ENCODE assay signal across 14 mouse cellular contexts in the genomic region with DNA sequence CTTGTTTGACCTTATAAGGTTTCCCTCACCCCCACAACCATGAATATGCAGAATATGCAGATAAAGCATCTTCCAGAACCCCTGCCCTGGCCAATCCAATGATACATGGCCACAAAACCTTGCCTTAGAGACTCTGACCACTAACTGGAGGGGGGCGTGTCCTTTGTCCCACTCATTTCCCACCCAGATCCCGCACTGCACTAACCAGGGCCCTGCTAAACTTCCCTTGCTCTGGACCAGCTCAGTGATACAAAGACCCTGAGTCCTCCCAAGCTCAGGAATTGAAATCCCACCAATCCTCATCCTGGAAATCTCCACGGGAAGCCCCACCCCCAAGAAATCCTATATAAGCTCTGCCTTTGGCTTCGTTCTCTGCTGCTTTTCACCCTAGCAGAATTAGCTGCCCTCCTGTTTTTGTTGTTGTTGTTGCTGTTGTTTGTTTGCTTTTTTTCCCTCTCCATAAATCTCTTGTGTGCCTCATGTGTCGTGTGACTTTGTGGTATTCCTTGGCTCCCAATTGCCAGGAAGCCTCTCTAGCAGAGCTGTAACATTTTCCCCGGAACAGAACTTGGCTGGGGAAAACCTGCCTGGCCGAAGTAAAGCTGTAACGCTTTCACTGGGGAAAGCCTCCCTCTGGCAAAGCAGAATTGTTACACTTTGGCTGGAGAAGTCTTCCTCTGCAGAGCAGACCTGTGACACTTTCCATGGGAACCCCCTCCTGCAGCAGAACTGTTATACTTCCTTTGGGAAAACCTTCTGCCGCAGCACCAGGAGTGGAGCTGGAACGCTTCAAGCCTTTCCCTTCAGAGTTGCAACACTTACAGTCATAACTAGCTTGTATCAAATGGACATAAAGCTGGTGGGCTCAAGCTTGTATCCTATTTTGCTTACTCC. TPM values are rescaled to one million over a fixed set of nuclear protein-coding genes. Genes with fewer than 3 reads are reported as not detected.
A peak's percentile ranks its signal among the peaks of the same experiment; 100 is the strongest.
DNase-seq lines count a peak whose midpoint lies in the region; ATAC-seq and TF ChIP-seq lines count a peak whose summit lies in the region.
"Had no signal": no experiment of that assay in that cellular context is flagged by ENCODE, and none has a peak within 500 bp of the region (broad histone marks: within the 10 kb centered on the region; RNA-seq: fewer than 3 reads in every experiment).

No protein-coding gene starts in this region.

- 51% methylated on average over 10 of the region's 10 CpGs for WGBS in limb, embryonic 13.5 days
- WGBS in kidney, embryonic 14.5 days, result 58% methylated on average over 10 of the region's 10 CpGs

- H3K9me3 ChIP-seq in ES-Bruce4 (replicated peaks; ENCODE audit: control insufficient read depth, insufficient read depth, low read length, poor library complexity, severe bottlenecking), result no peaks in the 10 kb centered on the region
- no peaks in the 10 kb centered on the region for H3K9me3 ChIP-seq in limb, embryonic 13.5 days
- H3K9me3 ChIP-seq in kidney, embryonic 14.5 days (ENCODE audit: control insufficient read depth, low read length), result no peaks in the 10 kb centered on the region
- H3K9me3 ChIP-seq: kidney, embryonic 15.5 days had no signal

- peak; percentile 26 to 32 for DNase-seq in heart, adult 9 months (ENCODE audit: low spot score in 2 of 2)
- no peak for DNase-seq in heart, postnatal 36 days
- DNase-seq in gastrocnemius, postnatal 25 days, result peak; percentile 23
- no peak for DNase-seq in kidney, postnatal 25 days
- no peak for DNase-seq in embryo, embryonic 10 days (ENCODE audit: low spot score)
- DNase-seq: cerebellum, adult 18-20 months; thymus, postnatal 25 days had no signal

- intact Hi-C loops in heart, postnatal 36 days (cut with DNase I), result loop anchor here (5.0 kb wide), 2 partner anchors 42 to 163 kb away; partner anchors contain the start of genes Adarb1 and Ube2g2

- no peak for ATAC-seq in limb, embryonic 13.5 days (ENCODE audit: low FRiP score, low read depth)
- ATAC-seq in kidney, embryonic 14.5 days (ENCODE audit: low FRiP score, low TSS enrichment), result no peak

- TF ChIP-seq CTCF in ES-Bruce4 (IDR thresholded peaks at IDR 0.05; ENCODE audit: low read depth, low read length), result no peak

- no peaks in the 10 kb centered on the region for H3K36me3 ChIP-seq in ES-Bruce4 (ENCODE audit: control insufficient read depth, insufficient read depth, low read length, poor library complexity, severe bottlenecking)
- no peaks in the 10 kb centered on the region for H3K36me3 ChIP-seq in limb, embryonic 13.5 days
- no peaks in the 10 kb centered on the region for H3K36me3 ChIP-seq in kidney, embryonic 14.5 days (ENCODE audit: control insufficient read depth, insufficient read depth, low read length)
- H3K36me3 ChIP-seq: kidney, embryonic 15.5 days had no signal

- peak overlapping the region; percentile 93 for H3K4me2 ChIP-seq in limb, embryonic 13.5 days (replicated peaks)
- H3K4me2 ChIP-seq in kidney, embryonic 14.5 days (replicated peaks; ENCODE audit: low read depth, low read length), result no peak overlapping the region

- TF ChIP-seq POLR2A in ES-Bruce4 (IDR thresholded peaks at IDR 0.05; ENCODE audit: insufficient read depth, low read length), result no peak

- no peak overlapping the region for H3K4me3 ChIP-seq in ES-Bruce4 (ENCODE audit: low read depth, low read length)
- H3K4me3 ChIP-seq in limb, embryonic 13.5 days, result no peak overlapping the region
- H3K4me3 ChIP-seq in kidney, embryonic 14.5 days (ENCODE audit: low read length), result no peak overlapping the region

- no peak overlapping the region for H3K27ac ChIP-seq in ES-Bruce4 (ENCODE audit: insufficient read depth, low read length)
- H3K27ac ChIP-seq in limb, embryonic 13.5 days, result no peak overlapping the region
- no peak overlapping the region for H3K27ac ChIP-seq in kidney, embryonic 14.5 days (ENCODE audit: low read depth, low read length)

- no peaks in the 10 kb centered on the region for H3K27me3 ChIP-seq in ES-Bruce4 (ENCODE audit: control insufficient read depth, insufficient read depth, low read length, poor library complexity, severe bottlenecking)
- H3K27me3 ChIP-seq in limb, embryonic 13.5 days, result no peaks in the 10 kb centered on the region
- no peaks in the 10 kb centered on the region for H3K27me3 ChIP-seq in kidney, embryonic 14.5 days (ENCODE audit: control insufficient read depth, insufficient read depth, low read length)
- H3K27me3 ChIP-seq: kidney, embryonic 15.5 days had no signal

- 0 out of 2 replicates have a peak overlapping the region, but pooled peaks have one; percentile 67 for H3K9ac ChIP-seq in ES-Bruce4 (ENCODE audit: low read depth, poor library complexity, severe bottlenecking)
- no peak overlapping the region for H3K9ac ChIP-seq in limb, embryonic 13.5 days
- H3K9ac ChIP-seq in kidney, embryonic 14.5 days (ENCODE audit: low read depth, low read length), result no peak overlapping the region

- H3K4me1 ChIP-seq in ES-Bruce4 (ENCODE audit: control insufficient read depth, insufficient read depth, low read length), result peaks cover 6% of the 10 kb centered on the region
- peaks cover 22% of the 10 kb centered on the region for H3K4me1 ChIP-seq in limb, embryonic 13.5 days
- peaks cover 13% of the 10 kb centered on the region; the same call in 1 of the 2 replicates for H3K4me1 ChIP-seq in kidney, embryonic 14.5 days (ENCODE audit: control insufficient read depth, insufficient read depth, low read length)

- TF ChIP-seq EP300 in ES-Bruce4 (IDR thresholded peaks at IDR 0.05; ENCODE audit: insufficient read depth, low read depth, low read length), result no peak

RNA-seq across cellular contexts. Expression of gene Pttg1ip, which starts 1.2 kb away (rescaled TPM):
- total RNA-seq in heart, postnatal 36 days (2021), result 100 to 1,000 TPM; 137 to 138 TPM
- 83.2 and 89.6 TPM in 2 replicates for polyA plus RNA-seq in ES-Bruce4 (2011; ENCODE audit: insufficient read depth, insufficient read length, low read depth, missing spikeins)
- total RNA-seq in gastrocnemius, postnatal 25 days (2021), result 10 to 100 TPM; 26.1 to 29.1 TPM
- 122 and 124 TPM in 2 replicates for polyA plus RNA-seq in limb, embryonic 13.5 days (2015; fragmentation: Nextera tagmentation; extraction: Ambion mirVana)
- polyA plus RNA-seq in kidney, embryonic 14.5 days (2014; fragmentation: Nextera tagmentation; extraction: Ambion mirVana), result 104 and 144 TPM in 2 replicates

RNA-seq across cellular contexts. Expression of gene Sumo3, which starts 25.6 kb away (rescaled TPM):
- total RNA-seq in heart, postnatal 36 days (2021), result 10 to 100 TPM; 52.9 to 58.9 TPM
- polyA plus RNA-seq in ES-Bruce4 (2011; ENCODE audit: insufficient read depth, insufficient read length, low read depth, missing spikeins), result 218 and 242 TPM in 2 replicates
- 10 to 100 TPM; 32.8 to 36.7 TPM for total RNA-seq in gastrocnemius, postnatal 25 days (2021)
- 389 and 422 TPM in 2 replicates for polyA plus RNA-seq in limb, embryonic 13.5 days (2015; fragmentation: Nextera tagmentation; extraction: Ambion mirVana)
- 253 and 294 TPM in 2 replicates for polyA plus RNA-seq in kidney, embryonic 14.5 days (2014; fragmentation: Nextera tagmentation; extraction: Ambion mirVana)

RNA-seq across cellular contexts. Expression of gene Gm49325, which starts 25.7 kb away (rescaled TPM):
- 10 to 100 TPM; 10.6 to 17.6 TPM for total RNA-seq in heart, postnatal 36 days (2021)
- polyA plus RNA-seq in ES-Bruce4 (2011; ENCODE audit: insufficient read depth, insufficient read length, low read depth, missing spikeins), result 50.7 and 57.6 TPM in 2 replicates
- total RNA-seq in gastrocnemius, postnatal 25 days (2021), result 1 to 10 TPM; 6.5 to 7.4 TPM
- 3.9 TPM in 1 of 2 replicates, not detected in the other for polyA plus RNA-seq in limb, embryonic 13.5 days (2015; fragmentation: Nextera tagmentation; extraction: Ambion mirVana)
- 1.2 and 1.8 TPM in 2 replicates for polyA plus RNA-seq in kidney, embryonic 14.5 days (2014; fragmentation: Nextera tagmentation; extraction: Ambion mirVana)
- total RNA-seq: megakaryocyte progenitor cell, adult 5-6 weeks; neutrophil, adult 5-6 weeks had no signal
- polyA plus RNA-seq: small intestine, adult 2 months had no signal

RNA-seq across cellular contexts. Expression of gene Ube2g2, which starts 41.8 kb away (rescaled TPM):
- 10 to 100 TPM; 65.2 to 73.4 TPM for total RNA-seq in heart, postnatal 36 days (2021)
- polyA plus RNA-seq in ES-Bruce4 (2011; ENCODE audit: insufficient read depth, insufficient read length, low read depth, missing spikeins), result 40.2 and 43.2 TPM in 2 replicates
- 10 to 100 TPM; 81.7 to 84.9 TPM for total RNA-seq in gastrocnemius, postnatal 25 days (2021)
- 89.3 and 96.0 TPM in 2 replicates for polyA plus RNA-seq in limb, embryonic 13.5 days (2015; fragmentation: Nextera tagmentation; extraction: Ambion mirVana)
- 41.3 and 51.8 TPM in 2 replicates for polyA plus RNA-seq in kidney, embryonic 14.5 days (2014; fragmentation: Nextera tagmentation; extraction: Ambion mirVana)

RNA-seq across cellular contexts. Expression of gene Itgb2, which starts 50.2 kb away (rescaled TPM):
- total RNA-seq in heart, postnatal 36 days (2021), result 1 to 10 TPM; 7.1 to 9.2 TPM
- polyA plus RNA-seq in ES-Bruce4 (2011; ENCODE audit: insufficient read depth, insufficient read length, low read depth, missing spikeins), result 0.61 and 0.82 TPM in 2 replicates
- total RNA-seq in gastrocnemius, postnatal 25 days (2021), result 1 to 10 TPM; 1.3 to 1.8 TPM
- polyA plus RNA-seq in limb, embryonic 13.5 days (2015; fragmentation: Nextera tagmentation; extraction: Ambion mirVana), result 1.2 and 1.3 TPM in 2 replicates
- 1.1 and 1.3 TPM in 2 replicates for polyA plus RNA-seq in kidney, embryonic 14.5 days (2014; fragmentation: Nextera tagmentation; extraction: Ambion mirVana)

Comparison
In these comparisons a context has a peak if more than half of its experiments do, and no peak if none do; other contexts are left out.
1. DNase-seq: peak in heart, adult 9 months (2 of 2) and gastrocnemius, postnatal 25 days (single experiment); none in heart, postnatal 36 days (0 of 2), kidney, postnatal 25 days (0 of 2) and embryo, embryonic 10 days (single experiment).
2. RNA of gene Gm49325, which starts 25.7 kb away (polyA plus RNA-seq): 50.7 to 57.6 TPM in ES-Bruce4; 3.9 TPM in limb, embryonic 13.5 days and 1.2 to 1.8 TPM in kidney, embryonic 14.5 days; every median in the first group is over 10 times any median in the second.